Mouse (Mus musculus): ENCODE data around the gene Rabif.
"Not testable (repeated sequence)": the region's sequence is repeated elsewhere in the genome, so short reads cannot be mapped to it uniquely, and the experiment has no call there.

Rabif gene

GRCm38 (mm10) chr1:134513312-134513860 lies 18.9 kb downstream of the Rabif start:
- DNase-seq = no peak

GRCm38 (mm10) chr1:134513876-134514590 lies 19.6 kb downstream of the Rabif start:
- no peak for DNase-seq

- no peak for DNase-seq
These were observed 21.4 kb downstream of the Rabif start for GRCm38 (mm10) chr1:134515891-134516290.

GRCm38 (mm10) chr1:134516491-134517198 lies 22.2 kb downstream of the Rabif start:
- no peak for DNase-seq

- not testable (repeated sequence) for DNase-seq
These were observed 23.4 kb downstream of the Rabif start for GRCm38 (mm10) chr1:134517841-134518240.

GRCm38 (mm10) chr1:134518677-134519076 lies 24.2 kb downstream of the Rabif start:
- DNase-seq = peak; percentile 88

- not testable (repeated sequence) for DNase-seq
These were observed 24.8 kb downstream of the Rabif start for GRCm38 (mm10) chr1:134519201-134519600.

- DNase-seq = no peak
These were observed 25.7 kb downstream of the Rabif start for GRCm38 (mm10) chr1:134520001-134520721.

- DNase-seq = no peak
These were observed 26.7 kb downstream of the Rabif start for GRCm38 (mm10) chr1:134521163-134521562.

GRCm38 (mm10) chr1:134522325-134522724 lies 27.9 kb downstream of the Rabif start:
- no peak for DNase-seq

- no peak for DNase-seq
These were observed 30.0 kb downstream of the Rabif start for GRCm38 (mm10) chr1:134524424-134524823.

- no peak for DNase-seq
These were observed 30.6 kb downstream of the Rabif start for GRCm38 (mm10) chr1:134525015-134525414.

- DNase-seq = no peak
These were observed 32.3 kb downstream of the Rabif start for GRCm38 (mm10) chr1:134526752-134527151.

- peak; percentile 61 for DNase-seq
These were observed 36.2 kb downstream of the Rabif start for GRCm38 (mm10) chr1:134530618-134531017.

- DNase-seq = not testable (repeated sequence)
These were observed 39.3 kb downstream of the Rabif start for GRCm38 (mm10) chr1:134533710-134534109.

GRCm38 (mm10) chr1:134535054-134535453 lies 40.6 kb downstream of the Rabif start:
- no peak for DNase-seq

GRCm38 (mm10) chr1:134535513-134535912 lies 41.1 kb downstream of the Rabif start:
- DNase-seq = no peak

- no peak for DNase-seq
These were observed 46.2 kb downstream of the Rabif start for GRCm38 (mm10) chr1:134540610-134541009.

GRCm38 (mm10) chr1:134548231-134548630 lies 53.8 kb downstream of the Rabif start:
- no peak for DNase-seq

GRCm38 (mm10) chr1:134549632-134550132 lies 55.2 kb downstream of the Rabif start, which contains the start of gene Mgat4e:
TSS of gene Mgat4e (minus strand) at chr1:134549682.
- no peak for DNase-seq

- no peak for DNase-seq
These were observed 57.4 kb downstream of the Rabif start for GRCm38 (mm10) chr1:134551869-134552268.

GRCm38 (mm10) chr1:134552396-134552795 lies 57.9 kb downstream of the Rabif start:
- DNase-seq = no peak
